Mouse (Mus musculus) activated CD4-positive, CD25-positive, alpha-beta regulatory T cell, adult 4 months (primary cell): ENCODE measurements around the gene Mpg. TPM values are rescaled to one million over a fixed set of nuclear protein-coding genes. Genes with fewer than 3 reads are reported as not detected.
A peak's percentile ranks its signal among the peaks of the same experiment; 100 is the strongest.

ENCODE experiments used
- ATAC-seq: one replicate; pipeline ENCODE4 v1.8.0; 2017
- polyA plus RNA-seq, 2 experiments: library from polyadenylated mRNA; unstranded; fragments of 100-300 nt; shearing (Covaris generic); gene quantifications; one replicate each; pipeline ENCODE4 v1.2.1; 2017

The Mpg gene
- polyA plus RNA-seq, 2 experiments from 2014 or later = 34.8 to 35.0 TPM

GRCm38 (mm10) chr11:32201922-32202685 is 24.2 kb upstream of the Mpg start:
- no peak for ATAC-seq

- peak; percentile 99 for ATAC-seq
These were observed 21.0 kb upstream of the Mpg start, which contains the start of gene Snrnp25 for GRCm38 (mm10) chr11:32205058-32205873. Gene Snrnp25 (plus strand): TSS chr11:32205415.

DNA sequence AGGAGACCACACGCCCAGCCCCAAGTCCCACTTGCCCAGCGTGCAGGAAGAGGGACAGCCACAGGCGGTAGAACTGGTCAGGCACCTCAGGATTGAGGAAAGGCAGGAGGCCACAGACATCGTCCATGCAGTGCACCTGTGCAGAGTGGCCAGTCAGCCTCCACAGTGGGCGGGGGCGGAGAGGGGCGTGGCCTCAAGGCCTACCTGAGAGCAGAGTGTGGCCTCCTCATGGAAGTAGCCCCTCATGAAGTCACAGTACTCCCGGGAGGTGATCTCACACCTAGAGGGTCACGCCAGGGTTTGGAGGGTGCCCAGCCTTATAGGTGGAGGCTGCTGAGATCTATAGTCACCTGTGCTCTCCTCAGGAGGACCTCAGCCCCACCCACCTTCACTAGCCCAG is 15.7 kb upstream of the Mpg start:
- no peak for ATAC-seq

DNA sequence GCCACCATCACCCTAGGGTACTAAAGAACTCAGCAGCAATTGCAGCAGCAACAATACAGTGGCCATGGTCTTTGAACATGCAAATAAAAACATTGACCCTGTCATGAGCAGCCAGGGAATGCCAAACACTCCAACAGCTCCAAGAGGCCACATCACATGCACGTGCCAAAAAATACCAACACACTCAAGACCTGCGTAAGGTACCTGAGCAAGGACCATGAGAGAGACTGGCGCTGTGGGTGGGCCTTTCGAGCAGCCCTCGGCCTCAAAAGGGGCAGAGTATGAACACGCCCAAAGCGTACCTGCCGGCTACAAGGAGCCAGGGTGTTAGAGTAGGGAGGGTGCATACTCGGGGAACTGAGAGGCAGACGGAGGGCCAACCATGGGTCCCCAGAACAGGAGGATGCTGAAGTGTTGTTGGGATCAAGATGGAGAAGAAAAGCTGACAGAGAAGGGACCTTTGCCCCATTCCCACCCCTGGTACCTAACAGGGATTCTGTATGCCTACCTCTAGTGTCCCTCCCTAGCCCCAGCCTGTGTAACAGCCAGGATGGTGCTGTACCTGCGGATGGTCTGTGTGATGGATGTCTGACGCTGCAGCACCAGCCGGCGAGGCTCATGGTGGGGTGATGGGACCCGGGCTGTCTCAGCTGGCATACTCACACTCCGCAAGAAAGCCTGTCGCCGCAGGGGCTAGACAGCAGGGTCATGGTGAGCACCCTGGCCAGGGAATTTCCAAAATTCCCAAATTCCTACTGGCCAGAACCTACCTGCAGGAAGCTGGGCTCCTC is 10.7 kb upstream of the Mpg start:
- ATAC-seq = no peak

- peak; percentile 67 for ATAC-seq
These were observed 9.5 kb upstream of the Mpg start for GRCm38 (mm10) chr11:32216851-32217250.

- ATAC-seq = no peak
These were observed 7.7 kb upstream of the Mpg start for GRCm38 (mm10) chr11:32218501-32219050.

GRCm38 (mm10) chr11:32219287-32219686 is 7.0 kb upstream of the Mpg start:
- ATAC-seq = no peak

DNA sequence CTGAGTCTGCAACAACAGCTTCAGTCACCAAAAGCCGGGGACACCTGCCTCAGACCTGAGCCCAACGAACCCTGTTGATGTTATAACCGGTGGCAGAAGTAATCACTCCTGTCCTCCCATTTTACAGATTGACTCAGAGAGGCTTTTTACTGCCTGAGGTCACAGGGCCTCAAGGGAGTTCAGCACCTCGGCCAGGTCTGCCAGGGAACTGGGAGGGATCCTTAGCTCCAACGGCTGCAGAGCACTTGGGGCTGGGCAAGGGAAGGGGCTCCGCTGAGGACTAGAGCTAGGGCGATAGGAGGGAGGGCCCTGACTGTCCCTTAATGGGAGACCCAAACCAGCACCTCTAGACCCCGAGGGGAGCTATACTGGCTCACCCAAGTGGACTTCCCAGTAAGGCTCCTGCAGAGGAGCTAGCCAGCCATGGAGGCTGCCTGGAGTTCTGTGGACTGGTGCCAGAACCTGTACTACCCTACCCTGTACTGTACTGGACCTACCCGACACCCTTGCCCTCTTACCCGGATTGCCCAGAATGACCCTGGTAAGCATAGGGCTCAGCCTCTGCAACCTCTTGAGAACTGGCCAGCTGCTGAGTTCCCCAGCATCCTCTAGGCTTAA is 5.6 kb upstream of the Mpg start:
- no peak for ATAC-seq

DNA sequence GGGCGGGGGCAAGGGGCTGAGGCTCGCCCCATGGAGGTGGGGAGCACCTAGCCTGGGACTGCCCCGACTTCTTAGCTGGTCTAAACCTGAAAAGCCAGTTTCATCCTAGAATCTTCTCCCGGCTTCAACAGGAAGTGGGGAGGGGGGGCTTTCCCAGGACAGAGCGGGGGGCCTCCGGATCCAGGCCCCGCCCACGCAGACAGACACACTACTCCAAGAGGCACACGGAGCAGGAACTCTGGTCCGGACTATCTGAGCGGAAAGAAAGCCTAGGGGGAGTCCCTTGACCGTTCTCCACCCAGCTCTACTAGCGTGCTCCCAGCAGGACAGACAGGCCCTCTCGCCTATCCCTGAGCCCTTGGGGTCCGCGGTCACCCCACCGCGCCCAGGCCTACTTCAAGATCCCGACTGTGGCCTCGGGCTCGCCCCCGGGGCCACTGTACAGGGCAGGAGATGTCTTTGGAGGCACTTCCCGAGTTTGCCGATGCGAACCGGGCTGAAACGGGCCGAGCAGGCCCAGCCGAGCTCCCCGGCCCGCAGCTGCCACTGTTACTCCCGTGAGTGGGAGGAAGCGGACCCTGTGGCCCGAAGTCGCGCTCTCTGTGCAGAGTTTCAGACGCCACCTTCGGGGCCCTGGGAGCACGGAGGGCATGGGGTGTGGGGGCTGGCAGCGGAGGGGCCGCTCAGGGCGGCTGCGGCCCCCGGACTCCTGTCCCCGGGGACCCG is 4.9 kb upstream of the Mpg start:
- peak; percentile 8 for ATAC-seq

DNA sequence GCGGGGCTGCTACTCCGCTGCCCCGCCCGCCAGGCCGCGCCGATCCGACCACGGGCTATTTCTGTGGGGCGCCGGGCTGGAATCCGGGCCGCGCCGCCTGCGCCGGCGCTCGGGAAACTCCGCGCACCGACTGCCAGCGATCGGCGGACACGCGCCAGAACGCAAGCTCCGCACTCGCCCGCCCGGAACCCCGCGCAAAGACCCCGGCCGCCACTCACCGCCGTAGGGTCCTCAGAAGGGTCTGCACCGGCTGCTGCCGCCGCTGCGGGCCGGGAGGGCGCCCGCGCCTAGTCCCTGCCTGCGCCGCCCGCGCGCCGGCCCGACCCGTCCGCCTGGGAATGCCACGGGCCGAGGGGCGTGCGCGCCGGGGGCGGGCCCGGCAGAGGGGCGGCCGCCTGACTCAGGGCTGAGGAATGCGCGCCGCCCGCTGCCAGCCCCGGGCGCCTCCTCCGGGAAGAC is 4.3 kb upstream of the Mpg start, which contains the start of gene Rhbdf1:
Gene Rhbdf1 (minus strand): TSS at position 350 of the 459 bp plus-strand sequence.
- no peak for ATAC-seq

GRCm38 (mm10) chr11:32222570-32223194 is 3.6 kb upstream of the Mpg start:
- no peak for ATAC-seq

DNA sequence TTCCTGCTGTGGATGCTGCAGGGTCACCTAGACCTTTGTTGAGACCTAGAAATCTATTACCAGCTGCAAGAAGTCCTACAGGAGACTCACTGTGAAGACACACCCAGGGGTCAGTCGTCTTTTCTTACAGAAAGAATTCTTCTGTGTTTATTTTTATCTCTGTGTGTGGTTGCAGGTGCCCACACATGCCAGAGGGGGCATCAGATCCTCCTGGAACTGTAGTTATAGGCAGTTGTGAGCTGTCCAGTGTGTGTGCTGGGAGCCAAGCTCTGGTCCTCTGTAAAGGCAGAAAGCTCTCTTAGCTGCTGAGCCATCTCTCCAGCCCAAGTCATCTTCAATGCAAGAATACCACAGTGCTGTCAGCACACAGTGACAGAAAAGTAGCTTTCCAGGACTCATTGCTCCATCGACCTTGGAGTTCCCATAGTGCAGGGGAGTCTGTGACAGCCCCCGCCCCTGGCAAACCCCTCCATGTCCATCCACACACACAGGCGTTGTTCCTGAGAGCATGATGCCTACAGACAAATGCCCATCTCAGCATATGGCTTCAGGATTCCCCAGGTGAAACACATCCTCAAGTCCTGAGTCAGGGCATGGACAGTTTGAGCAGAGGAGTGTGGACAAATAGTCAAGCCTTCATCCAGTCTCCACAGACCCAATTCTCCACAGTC is 2.9 kb upstream of the Mpg start:
- no peak for ATAC-seq

GRCm38 (mm10) chr11:32224468-32225139 is 1.7 kb upstream of the Mpg start:
- no peak for ATAC-seq

GRCm38 (mm10) chr11:32225222-32226104 is 842 bp upstream of the Mpg start:
- ATAC-seq = no peak

DNA sequence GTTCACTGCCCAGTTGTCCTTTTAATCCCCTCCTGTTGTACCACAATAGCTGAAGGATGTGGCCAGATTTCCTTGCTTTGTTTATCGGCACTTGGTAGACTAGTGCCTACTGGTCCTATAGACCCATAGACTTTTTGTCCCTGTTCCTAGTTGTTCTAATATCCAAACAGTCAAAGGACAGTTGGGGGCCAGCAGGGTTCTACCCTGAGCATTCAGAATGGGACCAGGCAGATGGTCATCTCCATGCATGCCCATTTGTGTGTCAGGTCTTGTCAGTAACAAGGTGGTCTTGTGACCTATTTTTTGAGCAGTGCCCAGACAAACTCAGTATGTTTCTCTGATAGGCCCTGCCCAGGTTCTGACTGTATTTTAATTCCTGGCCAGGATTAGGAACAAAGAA is 736 bp downstream of the Mpg start:
- no peak for ATAC-seq

- ATAC-seq = no peak
These were observed 1.2 kb downstream of the Mpg start for GRCm38 (mm10) chr11:32227555-32227954.

DNA sequence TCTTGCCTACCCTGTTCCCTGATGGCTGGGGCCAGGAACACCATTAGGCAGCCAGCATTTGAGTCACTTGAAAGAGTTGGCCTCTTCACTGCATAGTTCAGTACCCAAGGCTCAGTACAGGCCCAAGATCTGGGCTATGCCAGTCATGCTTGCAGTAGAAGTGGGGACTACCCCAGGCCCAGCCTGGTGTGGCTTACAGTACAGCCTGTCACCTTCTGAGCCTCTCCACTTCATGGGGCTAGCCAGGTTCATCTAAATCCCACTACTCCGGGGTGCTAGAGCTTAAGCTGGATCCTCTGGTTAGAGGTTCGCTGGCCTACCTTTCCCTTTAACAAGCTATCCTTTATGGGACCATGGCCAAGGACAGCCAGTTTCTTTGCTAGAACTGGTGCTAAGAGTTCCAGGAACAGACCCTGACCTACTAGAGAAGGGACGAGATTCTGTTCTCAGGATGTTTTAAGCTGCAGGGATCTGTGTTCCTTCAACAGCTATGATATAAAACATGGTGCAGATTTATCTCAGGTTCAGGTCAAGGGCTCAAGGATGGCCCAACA is 2.1 kb downstream of the Mpg start:
- no peak for ATAC-seq

GRCm38 (mm10) chr11:32230220-32230619 is 3.9 kb downstream of the Mpg start:
- ATAC-seq = no peak
